Mouse (Mus musculus): ENCODE measurements around the gene Ptprm.

Ptprm gene

GRCm38 (mm10) chr17:67150441-67150840 lies 203.8 kb downstream of the Ptprm start:
- in situ Hi-C loops (cut with MboI; ENCODE audit: low sequenced_read_pairs): no loop called here

DNA sequence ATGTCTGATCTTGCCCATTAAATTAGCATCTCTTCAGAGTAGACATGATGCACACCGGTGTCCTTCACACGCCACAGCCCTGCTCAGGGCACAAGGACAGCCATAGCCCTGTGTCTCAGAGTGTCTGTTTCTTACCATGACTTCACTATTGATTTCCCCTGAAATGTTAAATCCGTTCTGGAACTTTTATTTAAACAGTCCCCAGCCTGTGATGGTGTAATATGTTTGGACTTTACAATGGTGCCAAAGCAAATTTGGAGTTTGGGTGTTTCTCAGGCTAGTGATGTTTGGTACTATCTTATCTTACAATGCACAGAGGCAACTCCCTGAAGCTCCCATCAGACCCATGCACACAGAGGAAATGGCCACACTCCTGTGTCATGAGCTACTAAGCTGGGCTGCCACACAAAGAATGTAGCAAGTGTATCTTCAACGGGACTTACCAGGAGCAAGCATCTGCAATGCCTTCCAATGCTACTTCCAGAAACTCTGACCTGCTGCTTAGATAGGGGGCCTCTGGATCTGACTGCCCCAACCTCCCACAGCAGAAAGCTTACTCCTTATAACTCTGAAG lies 212.0 kb downstream of the Ptprm start:
- in situ Hi-C loops (cut with MboI; ENCODE audit: low sequenced_read_pairs): no loop called here

GRCm38 (mm10) chr17:67140502-67140901 lies 213.8 kb downstream of the Ptprm start:
- in situ Hi-C loops (cut with MboI; ENCODE audit: low sequenced_read_pairs): no loop called here

DNA sequence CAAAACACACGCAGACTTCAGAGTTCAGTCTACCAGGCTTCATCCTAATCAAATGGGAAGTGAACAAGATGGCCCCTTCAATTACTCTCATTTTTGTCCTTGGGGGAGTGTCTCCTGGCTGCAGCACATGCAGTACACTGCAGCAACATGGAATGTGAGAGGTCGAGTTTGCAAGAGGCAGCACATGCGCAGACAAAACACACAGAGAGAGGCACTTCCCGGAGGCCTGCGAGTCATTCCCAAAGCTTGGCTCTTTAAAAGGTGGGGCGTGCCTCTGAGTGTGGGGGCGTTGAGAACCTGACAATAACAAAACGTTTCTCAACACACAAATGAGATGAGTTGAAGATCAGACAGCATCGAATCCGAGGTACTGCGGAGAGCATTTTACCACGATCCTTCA lies 215.3 kb downstream of the Ptprm start:
- in situ Hi-C loops (cut with MboI; ENCODE audit: low sequenced_read_pairs): no loop called here

DNA sequence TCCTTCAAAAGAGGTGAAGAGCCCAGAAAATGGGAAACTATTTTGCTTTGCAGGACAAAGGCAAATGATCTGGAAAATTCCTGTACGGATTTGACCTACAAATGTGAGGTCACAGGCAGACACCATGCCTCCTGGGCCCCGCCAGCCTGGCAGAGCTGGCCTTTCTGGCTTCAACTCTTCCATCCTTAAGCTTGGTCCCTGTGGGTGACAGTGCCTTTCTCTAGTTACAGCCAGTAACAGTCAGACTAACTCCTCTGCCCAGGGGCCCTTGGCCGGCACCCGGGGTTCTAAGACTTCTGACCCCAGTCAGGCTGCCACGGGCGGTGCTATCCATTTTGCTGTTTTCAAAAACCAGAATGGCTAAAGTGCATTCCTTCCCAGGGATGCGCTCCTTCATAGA lies 217.4 kb downstream of the Ptprm start:
- in situ Hi-C loops (cut with MboI; ENCODE audit: low sequenced_read_pairs): no loop called here

DNA sequence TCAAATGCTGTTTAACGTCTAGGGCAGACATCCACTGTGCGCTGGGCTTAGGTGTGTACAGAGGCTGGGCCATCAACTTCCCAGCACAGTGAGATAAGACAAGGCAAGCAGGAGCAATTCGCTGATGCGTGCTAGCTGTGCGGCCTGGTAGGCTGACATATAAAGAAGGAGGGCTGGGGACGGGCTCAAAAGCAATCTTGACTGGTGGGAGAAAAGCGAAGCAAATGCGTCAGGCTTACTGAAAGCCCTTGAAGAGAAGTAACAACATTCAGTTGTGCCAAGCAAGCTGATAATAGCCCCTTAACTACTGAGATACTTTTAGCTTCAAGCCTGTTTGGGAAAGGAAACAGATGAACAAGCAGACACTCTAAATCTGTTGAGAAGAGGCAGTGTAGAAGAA lies 217.8 kb downstream of the Ptprm start:
- in situ Hi-C loops (cut with MboI; ENCODE audit: low sequenced_read_pairs): no loop called here

- in situ Hi-C loops (cut with MboI; ENCODE audit: low sequenced_read_pairs): no loop called here
Measured at GRCm38 (mm10) chr17:67134235-67134634, 220.0 kb downstream of the Ptprm start.

DNA sequence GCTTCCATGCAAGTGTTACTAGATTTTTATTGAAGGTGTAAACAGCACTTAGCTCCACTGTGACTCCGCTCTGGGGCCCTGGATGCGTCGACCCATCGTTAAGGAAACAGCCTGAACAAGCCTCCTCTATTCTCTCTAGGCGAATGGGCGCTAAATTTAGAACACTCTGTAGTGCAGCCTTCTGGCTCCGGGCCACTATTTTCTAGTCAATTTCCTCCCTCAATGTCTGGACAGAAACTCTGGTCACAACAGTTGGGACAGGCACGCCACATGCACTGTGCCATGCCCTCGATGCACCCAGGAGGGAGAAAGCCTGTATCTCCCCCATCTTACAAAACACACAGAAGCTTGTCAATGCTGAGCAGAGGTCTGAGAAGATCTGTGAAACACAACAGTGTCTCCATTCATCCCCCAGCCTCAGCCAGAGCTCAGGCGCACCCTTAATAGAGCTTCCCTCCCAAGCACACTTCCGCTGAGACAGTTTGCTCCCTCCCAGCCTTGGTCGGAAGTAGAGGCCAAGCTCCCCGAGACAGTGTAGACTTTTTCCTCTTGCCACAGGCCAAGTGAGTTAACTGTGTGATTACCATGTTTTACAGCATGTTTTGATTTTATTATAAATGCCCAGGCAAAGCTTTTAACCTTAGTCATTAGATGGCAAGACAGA lies 220.7 kb downstream of the Ptprm start:
- in situ Hi-C loops (cut with MboI; ENCODE audit: low sequenced_read_pairs): no loop called here

GRCm38 (mm10) chr17:67133026-67133425 lies 221.2 kb downstream of the Ptprm start:
- in situ Hi-C loops (cut with MboI; ENCODE audit: low sequenced_read_pairs): no loop called here

GRCm38 (mm10) chr17:67127530-67127929 lies 226.7 kb downstream of the Ptprm start:
- in situ Hi-C loops (cut with MboI; ENCODE audit: low sequenced_read_pairs): no loop called here

GRCm38 (mm10) chr17:67125596-67125995 lies 228.7 kb downstream of the Ptprm start:
- in situ Hi-C loops (cut with MboI; ENCODE audit: low sequenced_read_pairs): no loop called here

GRCm38 (mm10) chr17:67124294-67124693 lies 230.0 kb downstream of the Ptprm start:
- in situ Hi-C loops (cut with MboI; ENCODE audit: low sequenced_read_pairs): no loop called here

- in situ Hi-C loops (cut with MboI; ENCODE audit: low sequenced_read_pairs): no loop called here
Measured at GRCm38 (mm10) chr17:67123722-67124121, 230.5 kb downstream of the Ptprm start.

DNA sequence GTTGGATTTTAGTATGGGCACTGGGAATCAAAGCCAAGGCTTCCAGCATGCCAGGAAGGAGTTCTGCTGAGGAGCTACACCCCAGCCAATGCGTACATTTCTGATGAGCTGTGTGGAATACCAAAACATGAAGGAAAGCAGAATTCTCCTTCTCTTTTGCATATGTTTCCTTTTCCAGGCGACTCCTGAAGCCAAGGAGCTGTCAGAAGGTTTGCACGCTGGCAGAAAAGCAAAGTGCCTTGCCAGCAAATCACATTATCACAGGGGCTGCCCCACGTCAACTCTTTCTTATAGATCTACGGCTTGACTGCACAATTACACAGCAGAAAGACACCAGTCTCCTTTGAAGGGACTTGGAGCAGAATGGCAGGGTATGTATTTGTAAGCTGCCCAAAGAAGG lies 233.4 kb downstream of the Ptprm start:
- in situ Hi-C loops (cut with MboI; ENCODE audit: low sequenced_read_pairs): no loop called here

GRCm38 (mm10) chr17:67118676-67119340 lies 235.4 kb downstream of the Ptprm start:
- in situ Hi-C loops (cut with MboI; ENCODE audit: low sequenced_read_pairs): no loop called here

GRCm38 (mm10) chr17:67114842-67115241 lies 239.4 kb downstream of the Ptprm start:
- in situ Hi-C loops (cut with MboI; ENCODE audit: low sequenced_read_pairs): no loop called here

- in situ Hi-C loops (cut with MboI; ENCODE audit: low sequenced_read_pairs): no loop called here
Measured at GRCm38 (mm10) chr17:67112679-67113078, 241.6 kb downstream of the Ptprm start.

DNA sequence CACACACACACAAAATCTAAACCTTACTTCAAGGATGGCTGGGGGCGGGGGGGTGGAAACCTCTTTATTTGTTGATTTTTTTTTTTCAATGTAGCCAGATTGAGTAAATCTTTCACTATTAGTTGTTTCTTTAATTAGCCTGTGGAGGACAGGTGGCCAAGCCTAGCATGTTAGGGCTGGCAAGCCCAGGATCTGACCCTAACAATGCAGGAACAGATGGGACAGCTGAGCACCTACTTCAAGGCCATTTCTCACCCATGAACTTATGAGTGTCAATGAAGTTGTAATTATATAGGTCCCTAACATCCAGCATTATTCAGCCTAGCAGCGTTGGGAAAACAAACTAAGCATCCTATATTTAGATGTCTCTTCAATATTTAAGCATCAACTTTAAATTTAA lies 248.1 kb downstream of the Ptprm start:
- in situ Hi-C loops (cut with MboI; ENCODE audit: low sequenced_read_pairs): no loop called here

GRCm38 (mm10) chr17:67102051-67102450 lies 252.2 kb downstream of the Ptprm start:
- in situ Hi-C loops (cut with MboI; ENCODE audit: low sequenced_read_pairs): no loop called here

DNA sequence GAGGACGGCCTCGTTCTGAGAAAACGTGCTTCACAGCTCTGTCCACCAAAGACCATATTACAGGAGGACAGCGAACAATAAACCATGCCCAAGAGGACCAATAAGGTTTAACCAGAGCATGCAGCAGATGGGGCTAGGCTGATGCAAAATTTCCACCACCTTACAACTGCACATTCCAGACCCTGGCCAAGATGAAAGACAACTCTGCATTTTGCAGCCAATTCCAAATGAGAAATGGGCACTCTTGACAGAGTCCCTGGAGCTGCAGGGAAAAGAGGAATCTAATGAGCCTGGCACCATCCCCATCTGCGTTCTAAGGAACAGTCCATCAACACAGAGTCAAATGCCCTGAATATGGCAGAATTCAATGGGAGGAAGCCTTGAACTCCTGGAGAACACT lies 263.3 kb downstream of the Ptprm start:
- in situ Hi-C loops (cut with MboI; ENCODE audit: low sequenced_read_pairs): no loop called here

DNA sequence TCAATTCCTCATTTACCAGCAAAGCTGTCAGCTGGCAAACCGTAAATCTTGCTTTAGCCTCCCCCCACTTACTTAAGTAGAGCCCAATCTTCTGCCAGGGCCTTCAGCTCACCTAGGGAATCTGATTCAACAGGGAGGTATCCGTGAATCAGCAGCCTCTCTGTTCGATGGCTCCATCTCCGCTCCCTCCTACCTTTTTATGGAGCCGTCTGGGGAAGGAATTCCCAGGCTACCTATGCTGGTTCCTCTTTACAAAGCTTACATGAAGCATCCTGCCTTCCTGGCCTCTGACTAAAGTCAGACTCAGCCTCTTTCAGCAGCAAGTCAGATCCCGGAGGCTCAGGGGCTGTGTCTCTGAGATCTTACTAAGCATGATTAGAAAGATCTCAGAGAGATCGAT lies 264.1 kb downstream of the Ptprm start:
- in situ Hi-C loops (cut with MboI; ENCODE audit: low sequenced_read_pairs): no loop called here

GRCm38 (mm10) chr17:67089611-67090010 lies 264.6 kb downstream of the Ptprm start:
- in situ Hi-C loops (cut with MboI; ENCODE audit: low sequenced_read_pairs): no loop called here

Data from CH12F3 (cell line).